Mouse (Mus musculus): Measurements from ENCODE around the gene Adcyap1r1. TPM values are rescaled to one million over a fixed set of nuclear protein-coding genes. Genes with fewer than 3 reads are reported as not detected.

The Adcyap1r1 gene
- total RNA-seq, 1 experiment = 2.0 TPM

- H3K36me3 ChIP-seq (ENCODE audit: control insufficient read depth, insufficient read depth, low read length, poor library complexity, severe bottlenecking) = no peaks in the 10 kb centered on the region
- no peak overlapping the region; the same call in 1 of the 2 replicates for H3K27ac ChIP-seq (ENCODE audit: insufficient read depth, low read depth, low read length, poor library complexity, severe bottlenecking)
- no peaks in the 10 kb centered on the region for H3K4me1 ChIP-seq (ENCODE audit: control insufficient read depth in 2 of 2, insufficient read depth in 2 of 2, low read length in 2 of 2, poor library complexity in 1 of 2)
- H3K4me3 ChIP-seq (ENCODE audit: insufficient read depth in 1 of 2, low read depth in 1 of 2, low read length in 2 of 2, poor library complexity in 1 of 2, severe bottlenecking in 1 of 2) = no peak overlapping the region
- TF ChIP-seq HCFC1 (IDR thresholded peaks at IDR 0.05; ENCODE audit: borderline replicate concordance, insufficient read depth, low read length) = no peak
- in situ Hi-C loops (cut with MboI; ENCODE audit: low sequenced_read_pairs in 2 of 2, unreplicated experiment in 2 of 2) = no loop called here
- no peak for DNase-seq (ENCODE audit: low read depth, low spot score)
- no peak overlapping the region for H3K9ac ChIP-seq (ENCODE audit: insufficient read depth, low read depth, low read length, poor library complexity, severe bottlenecking)
- no peaks in the 10 kb centered on the region for H3K9me3 ChIP-seq (ENCODE audit: control insufficient read depth, insufficient read depth, low read depth, low read length)
Measured at GRCm38 (mm10) chr6:55443927-55444688, 7.7 kb upstream of the Adcyap1r1 start.

- no peak for DNase-seq (ENCODE audit: low read depth, low spot score)
- TF ChIP-seq CHD2 (IDR thresholded peaks at IDR 0.05; ENCODE audit: low read depth, low read length) = no peak
- TF ChIP-seq HCFC1 (IDR thresholded peaks at IDR 0.05; ENCODE audit: borderline replicate concordance, insufficient read depth, low read length) = no peak
- no peak for TF ChIP-seq ZNF384 (IDR thresholded peaks at IDR 0.05; ENCODE audit: low read depth, low read length)
- TF ChIP-seq ZC3H11A (IDR thresholded peaks at IDR 0.05; ENCODE audit: borderline replicate concordance, low read depth, low read length) = no peak
- TF ChIP-seq MAFK (IDR thresholded peaks at IDR 0.05; ENCODE audit: insufficient read depth, low read depth, low read length) = no peak
- H3K4me3 ChIP-seq (ENCODE audit: insufficient read depth in 1 of 2, low read depth in 1 of 2, low read length in 2 of 2, poor library complexity in 1 of 2, severe bottlenecking in 1 of 2) = no peak overlapping the region
- H3K9me3 ChIP-seq (ENCODE audit: control insufficient read depth, insufficient read depth, low read depth, low read length) = no peaks in the 10 kb centered on the region
- no peak overlapping the region for H3K27ac ChIP-seq (ENCODE audit: insufficient read depth, low read depth, low read length, poor library complexity, severe bottlenecking)
- in situ Hi-C loops (cut with MboI; ENCODE audit: low sequenced_read_pairs in 2 of 2, unreplicated experiment in 2 of 2) = no loop called here
- H3K4me1 ChIP-seq (ENCODE audit: control insufficient read depth in 2 of 2, insufficient read depth in 2 of 2, low read length in 2 of 2, poor library complexity in 1 of 2) = no peaks in the 10 kb centered on the region
- no peak overlapping the region for H3K9ac ChIP-seq (ENCODE audit: insufficient read depth, low read depth, low read length, poor library complexity, severe bottlenecking)
- no peaks in the 10 kb centered on the region for H3K36me3 ChIP-seq (ENCODE audit: control insufficient read depth, insufficient read depth, low read length, poor library complexity, severe bottlenecking)
Measured at GRCm38 (mm10) chr6:55444721-55445120, 7.1 kb upstream of the Adcyap1r1 start.

DNA sequence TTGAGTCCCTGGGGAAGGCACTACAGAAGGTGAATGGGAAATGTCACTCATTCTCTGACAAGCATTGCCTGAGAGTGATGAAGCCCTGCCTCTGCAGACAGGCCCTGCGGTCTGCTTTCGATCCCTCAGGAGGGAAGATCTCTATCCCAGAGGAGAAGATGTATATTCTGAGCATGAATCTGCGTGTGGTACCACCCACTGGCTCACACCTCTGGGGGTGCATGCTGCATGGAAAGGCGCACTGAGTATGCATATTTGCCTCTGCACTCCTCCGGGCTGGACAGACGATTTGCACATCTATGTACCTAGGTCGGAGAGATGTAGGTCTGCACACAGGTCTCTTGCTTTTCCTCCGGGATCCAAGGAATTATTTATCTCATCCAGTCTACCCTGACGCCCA is 3.6 kb upstream of the Adcyap1r1 start:
- Histone ChIP-seq H3K4me3 (ENCODE audit: insufficient read depth in 1 of 2, low read depth in 1 of 2, low read length in 2 of 2, poor library complexity in 1 of 2, severe bottlenecking in 1 of 2) (no peak overlapping the region), H3K9me3 (ENCODE audit: control insufficient read depth, insufficient read depth, low read depth, low read length) (no peaks in the 10 kb centered on the region), H3K27ac (ENCODE audit: insufficient read depth, low read depth, low read length, poor library complexity, severe bottlenecking) (no peak overlapping the region), H3K9ac (ENCODE audit: insufficient read depth, low read depth, low read length, poor library complexity, severe bottlenecking) (no peak overlapping the region), H3K36me3 (ENCODE audit: control insufficient read depth, insufficient read depth, low read length, poor library complexity, severe bottlenecking) (no peaks in the 10 kb centered on the region), H3K4me1 (ENCODE audit: control insufficient read depth in 2 of 2, insufficient read depth in 2 of 2, low read length in 2 of 2, poor library complexity in 1 of 2) (no peaks in the 10 kb centered on the region)
- TF ChIP-seq ZC3H11A (IDR thresholded peaks at IDR 0.05; ENCODE audit: borderline replicate concordance, low read depth, low read length) = no peak
- no peak for TF ChIP-seq CHD2 (IDR thresholded peaks at IDR 0.05; ENCODE audit: low read depth, low read length)
- TF ChIP-seq ZNF384 (IDR thresholded peaks at IDR 0.05; ENCODE audit: low read depth, low read length) = no peak
- no peak for TF ChIP-seq HCFC1 (IDR thresholded peaks at IDR 0.05; ENCODE audit: borderline replicate concordance, insufficient read depth, low read length)
- no peak for TF ChIP-seq MAFK (IDR thresholded peaks at IDR 0.05; ENCODE audit: insufficient read depth, low read depth, low read length)
- DNase-seq (ENCODE audit: low read depth, low spot score) = no peak
- in situ Hi-C loops (cut with MboI; ENCODE audit: low sequenced_read_pairs in 2 of 2, unreplicated experiment in 2 of 2) = no loop called here

DNA sequence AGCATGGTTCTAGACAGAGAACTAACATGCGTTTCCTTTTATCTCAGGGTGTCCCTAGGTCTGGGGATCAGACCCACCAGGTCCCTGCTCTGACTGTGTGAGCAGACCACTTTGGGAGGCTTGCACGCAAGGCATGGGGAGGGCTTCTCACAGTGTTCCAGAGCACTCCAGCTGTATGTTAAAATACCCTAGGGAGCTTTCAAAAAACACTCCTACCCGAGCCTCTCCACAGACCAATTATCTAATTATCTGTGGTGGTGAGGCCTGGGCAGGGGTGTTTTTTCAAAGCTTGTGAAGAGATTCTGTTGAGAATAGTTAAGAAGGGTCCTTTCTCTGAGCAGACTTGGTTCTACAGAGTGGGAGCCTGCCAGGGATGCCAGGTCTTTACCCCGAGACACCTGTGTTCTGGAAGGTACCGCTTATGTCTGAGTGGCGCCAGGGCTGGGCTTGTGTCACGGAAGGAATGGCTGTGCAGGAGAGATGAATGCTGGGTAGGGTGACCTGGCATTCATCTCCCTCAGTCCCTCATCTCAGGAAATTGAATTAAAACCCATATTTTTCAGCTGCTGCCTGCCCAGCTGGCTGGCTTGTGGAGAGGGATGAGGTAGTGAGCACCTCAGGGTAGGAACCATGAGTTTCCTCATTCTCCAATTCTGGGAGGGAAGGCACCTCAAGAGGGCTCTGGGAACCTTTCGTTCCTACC is 2.7 kb upstream of the Adcyap1r1 start:
- in situ Hi-C loops (cut with MboI; ENCODE audit: low sequenced_read_pairs in 2 of 2, unreplicated experiment in 2 of 2) = no loop called here
- TF ChIP-seq ZNF384 (IDR thresholded peaks at IDR 0.05; ENCODE audit: low read depth, low read length) (no peak), MAFK (IDR thresholded peaks at IDR 0.05; ENCODE audit: insufficient read depth, low read depth, low read length) (no peak), ZC3H11A (IDR thresholded peaks at IDR 0.05; ENCODE audit: borderline replicate concordance, low read depth, low read length) (no peak), CHD2 (IDR thresholded peaks at IDR 0.05; ENCODE audit: low read depth, low read length) (no peak), HCFC1 (IDR thresholded peaks at IDR 0.05; ENCODE audit: borderline replicate concordance, insufficient read depth, low read length) (no peak)
- Histone ChIP-seq H3K27ac (ENCODE audit: insufficient read depth, low read depth, low read length, poor library complexity, severe bottlenecking) (no peak overlapping the region), H3K4me3 (ENCODE audit: insufficient read depth in 1 of 2, low read depth in 1 of 2, low read length in 2 of 2, poor library complexity in 1 of 2, severe bottlenecking in 1 of 2) (no peak overlapping the region), H3K4me1 (ENCODE audit: control insufficient read depth in 2 of 2, insufficient read depth in 2 of 2, low read length in 2 of 2, poor library complexity in 1 of 2) (no peaks in the 10 kb centered on the region), H3K9ac (ENCODE audit: insufficient read depth, low read depth, low read length, poor library complexity, severe bottlenecking) (no peak overlapping the region), H3K36me3 (ENCODE audit: control insufficient read depth, insufficient read depth, low read length, poor library complexity, severe bottlenecking) (no peaks in the 10 kb centered on the region), H3K9me3 (ENCODE audit: control insufficient read depth, insufficient read depth, low read depth, low read length) (no peaks in the 10 kb centered on the region)
- no peak for DNase-seq (ENCODE audit: low read depth, low spot score)

Data from ES-E14 (cell line).